Mouse (Mus musculus): Measurements from ENCODE around the gene Dnaaf5. TPM values are rescaled to one million over a fixed set of nuclear protein-coding genes. Genes with fewer than 3 reads are reported as not detected.

The Dnaaf5 gene
- polyA plus RNA-seq, 1 experiment from 2014 or later = 12.5 TPM

DNA sequence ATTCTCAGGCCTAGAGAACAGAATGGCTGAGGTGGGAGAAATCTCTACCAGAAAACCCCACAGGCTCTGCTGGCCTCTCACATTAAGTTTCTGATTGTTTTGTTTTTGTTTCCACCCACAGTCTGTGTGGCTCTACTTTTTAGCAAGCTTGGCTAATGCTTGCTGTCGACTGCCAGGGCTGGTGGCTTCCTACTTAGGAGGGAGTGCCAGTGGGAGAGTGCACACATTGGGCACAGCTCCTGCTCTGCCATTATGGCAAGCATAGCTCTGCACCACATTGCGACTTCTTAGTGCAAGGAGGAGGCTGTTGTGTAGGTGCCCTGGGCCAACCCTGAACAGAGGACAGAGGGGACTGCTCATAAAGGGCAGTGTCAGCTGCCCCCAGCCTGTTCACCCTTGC is 33.1 kb downstream of the Dnaaf5 start:
- WGBS = 82% methylated on average over 2 of the region's 2 CpGs
- Histone ChIP-seq H3K27me3 (ENCODE audit: insufficient read depth, poor library complexity, severe bottlenecking) (no peaks in the 10 kb centered on the region), H3K27ac (no peak overlapping the region), H3K4me1 (no peaks in the 10 kb centered on the region), H3K9me3 (no peaks in the 10 kb centered on the region), H3K36me3 (peaks cover 91% of the 10 kb centered on the region), H3K4me3 (no peak overlapping the region)
- no peak for DNase-seq (ENCODE audit: low spot score)

DNA sequence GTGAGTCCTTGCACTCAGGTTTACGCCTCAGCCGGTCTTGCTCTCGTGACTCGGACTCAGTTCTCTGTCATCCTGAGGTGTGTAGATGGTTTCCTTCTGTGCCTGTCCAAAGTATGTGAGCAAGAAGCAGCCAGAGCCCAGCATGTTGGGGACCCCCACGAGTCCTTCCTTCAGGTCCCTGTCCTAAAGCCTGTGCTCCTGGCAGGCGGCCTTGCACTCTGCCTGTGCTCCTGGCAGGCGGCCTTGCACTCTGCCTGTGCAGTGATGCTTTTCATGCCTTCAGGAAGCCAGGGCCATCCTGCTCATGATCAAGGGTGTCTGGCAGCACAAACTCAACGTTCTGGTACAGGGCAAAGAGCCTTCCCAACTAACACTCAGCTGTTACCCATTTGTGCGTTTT is 33.6 kb downstream of the Dnaaf5 start:
- Histone ChIP-seq H3K27me3 (ENCODE audit: insufficient read depth, poor library complexity, severe bottlenecking) (no peaks in the 10 kb centered on the region), H3K4me1 (no peaks in the 10 kb centered on the region), H3K27ac (no peak overlapping the region), H3K36me3 (peaks cover 86% of the 10 kb centered on the region), H3K9me3 (no peaks in the 10 kb centered on the region), H3K4me3 (no peak overlapping the region)
- DNase-seq (ENCODE audit: low spot score) = no peak
- 91% methylated on average over 9 of the region's 9 CpGs for WGBS

DNA sequence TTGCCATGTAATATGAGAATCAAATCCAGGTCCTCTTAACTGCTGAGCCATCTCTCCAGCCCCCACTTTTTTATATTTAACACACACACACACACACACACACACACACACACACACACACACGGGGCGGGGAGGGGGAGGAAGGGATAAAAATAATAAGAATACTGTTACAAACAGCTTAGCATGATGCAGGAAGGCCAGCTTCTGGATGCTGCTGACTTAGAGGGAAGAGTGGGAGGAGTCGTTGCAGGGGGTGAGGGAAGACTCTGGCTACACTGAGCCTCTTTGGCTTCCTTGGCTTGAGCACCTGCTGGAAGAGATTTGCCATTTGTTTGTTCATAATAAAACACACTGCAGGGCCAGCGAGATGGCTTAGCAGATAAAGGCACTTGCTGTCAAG is 34.9 kb downstream of the Dnaaf5 start:
- no peak for DNase-seq (ENCODE audit: low spot score)
- no peaks in the 10 kb centered on the region for H3K9me3 ChIP-seq
- no peak overlapping the region for H3K4me3 ChIP-seq
- no peak overlapping the region for H3K27ac ChIP-seq
- H3K27me3 ChIP-seq (ENCODE audit: insufficient read depth, poor library complexity, severe bottlenecking) = no peaks in the 10 kb centered on the region
- H3K4me1 ChIP-seq = no peaks in the 10 kb centered on the region
- 85% methylated on average over 4 of the region's 4 CpGs for WGBS
- H3K36me3 ChIP-seq = peaks cover 78% of the 10 kb centered on the region

DNA sequence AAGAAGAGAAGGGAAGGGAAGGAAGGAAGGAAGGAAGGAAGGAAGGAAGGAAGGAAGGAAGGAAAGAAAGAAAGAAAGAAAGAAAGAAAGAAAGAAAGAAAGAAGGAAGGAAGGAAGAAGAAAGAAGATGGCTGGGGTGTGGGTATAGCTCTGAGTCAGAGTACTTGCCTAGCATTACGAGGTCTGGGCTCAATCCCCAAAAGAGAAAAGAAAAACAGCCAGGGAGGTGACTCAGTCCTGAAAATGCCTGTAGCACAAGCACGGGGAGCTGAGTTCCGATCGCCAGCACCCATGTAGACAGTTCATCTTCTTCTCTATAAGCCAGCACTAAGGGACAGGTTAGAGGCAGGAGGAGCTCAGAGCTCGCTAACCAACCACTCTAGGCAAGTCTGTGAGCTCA is 39.7 kb downstream of the Dnaaf5 start:
- Histone ChIP-seq H3K36me3 (peaks cover 32% of the 10 kb centered on the region), H3K4me3 (no peak overlapping the region), H3K4me1 (no peaks in the 10 kb centered on the region), H3K9me3 (no peaks in the 10 kb centered on the region), H3K27ac (no peak overlapping the region), H3K27me3 (ENCODE audit: insufficient read depth, poor library complexity, severe bottlenecking) (no peaks in the 10 kb centered on the region)
- 90% methylated on average over 5 of the region's 5 CpGs for WGBS
- DNase-seq (ENCODE audit: low spot score) = no peak

DNA sequence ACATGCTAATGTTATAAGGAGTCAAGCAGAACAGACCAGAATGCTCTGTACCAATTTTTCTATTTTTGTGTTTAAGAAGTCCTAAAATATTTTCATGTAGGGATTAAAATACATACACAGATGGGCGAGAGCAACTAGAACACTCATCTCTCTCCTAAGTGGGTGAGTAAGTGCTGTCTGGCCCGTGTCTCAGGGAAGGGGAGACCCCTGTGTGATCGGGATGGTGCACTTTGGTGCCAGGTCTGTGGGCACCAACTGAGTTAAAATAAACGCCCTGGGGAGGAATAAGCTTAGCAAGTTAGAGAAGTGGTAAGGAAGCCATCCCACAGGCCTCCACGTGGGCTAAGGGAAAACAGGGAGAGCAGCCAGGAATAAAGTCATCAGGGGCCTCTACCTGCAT is 40.9 kb downstream of the Dnaaf5 start:
- DNase-seq (ENCODE audit: low spot score) = no peak
- Histone ChIP-seq H3K9me3 (no peaks in the 10 kb centered on the region), H3K27me3 (ENCODE audit: insufficient read depth, poor library complexity, severe bottlenecking) (no peaks in the 10 kb centered on the region), H3K4me3 (no peak overlapping the region), H3K4me1 (no peaks in the 10 kb centered on the region), H3K27ac (no peak overlapping the region), H3K36me3 (peaks cover 20% of the 10 kb centered on the region)
- 69% methylated on average over 5 of the region's 5 CpGs for WGBS

DNA sequence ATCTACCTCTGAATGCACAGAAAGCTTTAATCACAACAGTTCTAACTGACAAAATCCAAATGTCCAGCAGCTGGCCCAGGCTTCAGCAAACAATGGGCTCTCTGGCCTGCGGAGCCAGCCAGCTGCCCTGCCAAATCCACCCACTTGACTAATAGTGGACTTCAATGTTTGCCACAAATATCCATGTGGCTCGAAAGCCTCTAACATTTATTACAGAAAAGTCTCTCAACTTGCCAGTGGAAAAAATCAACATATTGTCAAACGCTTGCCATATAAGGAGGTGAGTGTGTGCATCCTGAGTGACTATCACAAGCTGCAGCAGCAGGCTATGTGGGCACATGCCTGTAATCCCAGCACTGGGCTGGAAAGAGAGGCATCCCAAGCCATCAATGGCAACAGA is 48.8 kb downstream of the Dnaaf5 start:
- no peaks in the 10 kb centered on the region for H3K27me3 ChIP-seq (ENCODE audit: insufficient read depth, poor library complexity, severe bottlenecking)
- peaks cover 32% of the 10 kb centered on the region for H3K4me1 ChIP-seq
- 89% methylated on average over 3 of the region's 3 CpGs for WGBS
- H3K36me3 ChIP-seq = 0 out of 2 replicates have a peak, but pooled peaks cover 3% of the 10 kb centered on the region
- peak overlapping the region; percentile 42; the same call in 1 of the 2 replicates for H3K27ac ChIP-seq
- DNase-seq (ENCODE audit: low spot score) = no peak
- H3K4me3 ChIP-seq = no peak overlapping the region
- H3K9me3 ChIP-seq = no peaks in the 10 kb centered on the region

DNA sequence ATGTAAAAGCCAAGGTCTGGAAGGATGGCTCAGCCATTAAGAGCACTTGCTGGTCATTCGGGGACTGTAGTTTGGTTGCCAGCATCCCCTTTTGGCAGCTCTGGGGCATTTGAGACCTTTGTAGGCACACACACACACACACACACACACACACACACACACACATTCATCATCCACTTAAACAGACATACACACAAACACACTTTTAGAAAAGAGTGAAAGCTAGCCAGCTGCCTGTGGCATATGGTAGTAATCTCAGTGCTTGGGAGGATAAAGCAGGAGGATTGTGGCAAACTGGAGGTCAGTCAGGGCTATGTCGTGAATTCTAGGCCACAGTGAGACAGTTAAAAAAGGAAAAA is 49.6 kb downstream of the Dnaaf5 start:
- no peak for DNase-seq (ENCODE audit: low spot score)

DNA sequence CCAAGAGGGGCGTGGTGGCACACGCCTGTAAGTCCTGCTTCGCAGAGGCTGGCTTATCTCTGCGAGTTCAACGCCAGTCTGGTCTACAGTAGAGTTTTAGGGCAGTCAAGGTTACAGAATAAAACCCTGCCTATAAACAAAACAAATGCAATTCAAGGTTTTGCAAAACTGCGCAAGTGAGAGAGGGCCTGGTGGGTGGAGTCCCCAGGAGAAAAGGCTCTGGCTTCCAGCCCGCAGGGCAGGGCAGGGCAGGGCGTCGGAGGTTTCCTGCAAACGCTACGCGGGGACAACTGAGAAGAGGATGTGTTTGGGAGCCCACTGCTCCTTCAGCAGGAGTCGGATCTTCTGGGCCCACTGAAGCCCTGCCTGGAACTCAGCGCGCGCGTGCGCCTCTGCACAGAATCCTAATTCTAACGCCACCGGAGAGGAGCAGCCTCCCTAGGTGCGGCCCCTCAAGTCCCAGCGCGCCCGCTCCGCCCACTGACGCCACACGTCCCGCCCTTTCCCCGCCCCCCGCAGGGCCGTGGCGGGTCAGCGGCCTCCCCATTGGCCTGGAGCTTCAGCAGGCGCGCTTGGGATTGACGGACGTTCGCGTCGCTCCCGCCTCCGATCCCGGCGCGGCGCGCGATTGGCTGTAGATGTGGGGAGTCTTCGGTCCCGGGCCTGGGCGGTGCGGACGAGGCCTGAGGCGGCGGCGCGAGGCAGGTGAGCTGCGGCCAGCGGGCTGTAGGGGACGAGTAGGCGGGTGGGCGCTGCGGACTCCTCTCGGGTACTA is 50.2 kb downstream of the Dnaaf5 start, which contains the start of gene Sun1:
Gene Sun1, plus strand, starts transcription at position 643 of the 775 bp plus-strand sequence.
- Histone ChIP-seq H3K27ac (peak within 1 kb of the TSS; percentile 93), H3K9me3 (no peaks in the 10 kb centered on the region), H3K4me3 (peak within 1 kb of the TSS; percentile 97), H3K27me3 (ENCODE audit: insufficient read depth, poor library complexity, severe bottlenecking) (no peaks in the 10 kb centered on the region), H3K4me1 (peaks cover 35% of the 10 kb centered on the region), H3K36me3 (0 out of 2 replicates have a peak, but pooled peaks cover 3% of the 10 kb centered on the region)
- WGBS = under 1% methylated on average over 64 of the region's 64 CpGs
- peak; percentile 98 for DNase-seq (ENCODE audit: low spot score)

More for the DNA sequence above, 49.6 kb downstream of the Dnaaf5 start:
- peaks cover 32% of the 10 kb centered on the region for H3K4me1 ChIP-seq
- peak overlapping the region; percentile 97 for H3K4me3 ChIP-seq
- 43% methylated on average over 2 of the region's 2 CpGs for WGBS
- H3K27me3 ChIP-seq (ENCODE audit: insufficient read depth, poor library complexity, severe bottlenecking) = no peaks in the 10 kb centered on the region
- 0 out of 2 replicates have a peak, but pooled peaks cover 3% of the 10 kb centered on the region for H3K36me3 ChIP-seq
- H3K27ac ChIP-seq = peak overlapping the region; percentile 93
- H3K9me3 ChIP-seq = no peaks in the 10 kb centered on the region

DNA sequence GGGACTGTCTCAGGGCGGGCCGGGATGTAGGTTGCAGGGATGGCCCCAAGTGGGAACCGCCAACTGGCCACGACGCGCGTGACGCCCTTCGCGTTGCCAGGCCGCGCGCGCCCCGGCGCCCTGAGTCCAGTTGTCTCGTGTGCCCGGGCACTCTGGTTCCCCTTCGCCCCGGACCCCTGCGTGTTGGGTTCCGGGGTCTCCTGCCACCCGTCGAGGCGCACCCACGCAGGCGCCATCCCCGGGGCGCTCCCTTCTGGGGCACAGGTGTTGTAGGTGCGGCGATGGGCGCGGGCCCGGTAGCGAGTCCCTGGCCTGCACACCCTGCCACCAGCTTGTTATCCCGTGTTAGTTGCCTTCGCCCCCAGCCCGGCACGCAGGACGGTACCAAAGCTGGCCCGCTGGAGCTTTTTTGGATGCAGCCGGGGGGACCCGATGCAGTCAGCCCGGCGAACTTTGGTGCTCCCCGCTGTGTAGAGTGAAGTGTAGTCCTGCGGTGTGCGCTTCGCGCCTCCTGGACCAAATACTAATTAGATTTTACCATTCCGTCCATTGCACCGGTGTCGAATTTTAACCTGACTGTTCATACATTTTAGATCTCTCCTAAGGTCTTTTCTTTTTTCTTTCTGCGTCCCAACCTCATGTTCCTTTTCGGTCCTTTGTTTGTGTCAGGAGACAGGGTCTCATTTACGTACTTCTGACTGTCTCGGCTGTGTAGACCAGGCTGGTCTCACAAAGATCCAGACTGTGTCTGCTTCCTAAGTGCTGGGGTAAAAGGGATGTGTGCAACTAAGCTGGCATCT is 50.9 kb downstream of the Dnaaf5 start:
- WGBS = 3% methylated on average over 56 of the region's 57 CpGs
- Histone ChIP-seq H3K36me3 (0 out of 2 replicates have a peak, but pooled peaks cover 3% of the 10 kb centered on the region), H3K27me3 (ENCODE audit: insufficient read depth, poor library complexity, severe bottlenecking) (no peaks in the 10 kb centered on the region), H3K4me3 (peak overlapping the region; percentile 97), H3K9me3 (no peaks in the 10 kb centered on the region), H3K27ac (peak overlapping the region; percentile 93), H3K4me1 (peaks cover 39% of the 10 kb centered on the region)
- DNase-seq (ENCODE audit: low spot score) = peak; percentile 78

DNA sequence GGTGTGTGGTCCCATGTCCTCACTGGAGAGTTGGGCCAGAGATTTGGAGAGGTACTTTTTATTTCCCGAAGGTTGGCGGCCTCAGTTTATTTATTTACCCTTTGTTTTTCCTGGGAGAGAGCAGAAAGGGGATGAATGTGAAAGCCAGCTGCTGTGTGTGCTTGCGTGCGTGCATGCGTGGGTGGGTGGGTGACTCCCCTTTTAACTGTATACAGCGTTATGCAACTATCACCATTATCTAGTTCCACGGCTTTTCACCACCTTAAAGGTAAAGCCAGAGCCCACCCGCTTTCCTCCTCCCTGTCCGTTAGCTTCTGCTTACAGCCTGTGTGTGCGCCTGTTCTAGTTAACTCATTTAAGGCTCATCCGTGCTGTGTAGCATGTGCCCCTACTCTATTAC is 52.1 kb downstream of the Dnaaf5 start:
- H3K4me3 ChIP-seq = peak overlapping the region; percentile 97
- WGBS = 85% methylated on average over 11 of the region's 11 CpGs
- no peak overlapping the region for H3K27ac ChIP-seq
- H3K9me3 ChIP-seq = no peaks in the 10 kb centered on the region
- DNase-seq (ENCODE audit: low spot score) = no peak
- H3K4me1 ChIP-seq = peaks cover 38% of the 10 kb centered on the region
- H3K27me3 ChIP-seq (ENCODE audit: insufficient read depth, poor library complexity, severe bottlenecking) = no peaks in the 10 kb centered on the region
- H3K36me3 ChIP-seq = 0 out of 2 replicates have a peak, but pooled peaks cover 3% of the 10 kb centered on the region

DNA sequence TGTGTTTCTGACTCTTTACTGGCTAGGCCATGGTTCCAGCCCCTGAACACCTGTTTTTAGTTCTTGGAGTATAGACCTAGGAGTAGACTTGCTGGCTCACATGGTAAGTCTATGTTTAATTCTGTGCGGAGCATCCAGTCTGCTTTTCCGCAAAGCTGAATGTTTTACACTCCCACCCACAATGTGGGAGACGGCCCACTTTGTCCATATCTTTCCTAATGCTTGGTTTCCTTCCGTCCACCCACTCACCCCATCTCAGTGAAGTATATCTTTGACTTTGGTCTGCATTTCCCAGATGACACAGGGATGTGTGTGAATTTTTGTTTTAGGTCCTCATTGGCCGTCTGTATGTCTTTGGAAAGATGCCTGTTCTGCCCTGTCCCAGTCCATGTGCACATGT is 53.3 kb downstream of the Dnaaf5 start:
- Histone ChIP-seq H3K27ac (no peak overlapping the region), H3K4me3 (no peak overlapping the region), H3K27me3 (ENCODE audit: insufficient read depth, poor library complexity, severe bottlenecking) (no peaks in the 10 kb centered on the region), H3K36me3 (0 out of 2 replicates have a peak, but pooled peaks cover 3% of the 10 kb centered on the region), H3K4me1 (peaks cover 35% of the 10 kb centered on the region), H3K9me3 (no peaks in the 10 kb centered on the region)
- 89% methylated on average over 5 of the region's 5 CpGs for WGBS
- no peak for DNase-seq (ENCODE audit: low spot score)

DNA sequence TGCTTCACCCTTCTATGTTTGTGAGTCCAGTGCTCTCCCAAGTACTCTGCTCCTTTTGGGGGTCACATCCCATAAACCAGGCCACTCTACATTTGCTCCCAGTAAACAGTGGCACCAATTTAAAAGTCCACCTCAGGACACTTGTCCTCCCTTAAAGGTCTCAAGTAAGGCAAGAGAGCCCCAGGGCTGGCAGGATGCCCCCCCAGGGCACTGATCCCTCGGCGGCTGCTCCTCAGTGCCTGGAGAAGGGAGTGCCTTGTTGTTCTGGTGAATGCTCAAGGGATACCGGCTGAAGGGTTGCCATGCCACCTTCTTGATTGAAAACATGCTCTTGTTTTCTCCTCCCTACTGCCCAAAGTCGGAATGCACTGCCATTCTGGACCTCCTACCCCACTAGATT is 56.1 kb downstream of the Dnaaf5 start:
- peaks cover 19% of the 10 kb centered on the region for H3K36me3 ChIP-seq
- no peaks in the 10 kb centered on the region for H3K27me3 ChIP-seq (ENCODE audit: insufficient read depth, poor library complexity, severe bottlenecking)
- no peaks in the 10 kb centered on the region for H3K9me3 ChIP-seq
- no peak for DNase-seq (ENCODE audit: low spot score)
- H3K27ac ChIP-seq = no peak overlapping the region
- H3K4me1 ChIP-seq = peaks cover 24% of the 10 kb centered on the region
- 79% methylated on average over 4 of the region's 4 CpGs for WGBS
- H3K4me3 ChIP-seq = no peak overlapping the region

DNA sequence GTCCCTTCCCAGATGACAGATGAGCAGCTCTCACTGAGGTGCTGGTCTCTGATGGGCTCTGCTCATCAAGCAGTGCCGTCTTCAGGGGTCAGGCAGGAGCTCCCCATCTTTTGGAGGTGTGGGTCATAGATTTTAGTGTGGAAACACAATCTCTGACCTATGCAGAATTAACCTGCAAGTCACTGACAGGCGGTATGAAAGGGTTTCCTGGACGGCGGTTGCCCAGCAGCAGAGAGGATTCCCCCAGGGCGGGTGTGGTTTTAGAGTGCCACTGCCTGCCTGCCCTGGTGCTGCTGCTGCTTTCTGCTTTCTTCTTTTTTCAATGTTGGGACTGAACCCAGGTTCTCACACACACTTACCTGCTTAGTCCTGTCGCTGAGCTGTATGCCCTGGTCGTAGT is 56.5 kb downstream of the Dnaaf5 start:
- H3K27me3 ChIP-seq (ENCODE audit: insufficient read depth, poor library complexity, severe bottlenecking) = no peaks in the 10 kb centered on the region
- peaks cover 19% of the 10 kb centered on the region for H3K36me3 ChIP-seq
- H3K4me1 ChIP-seq = peaks cover 20% of the 10 kb centered on the region
- no peaks in the 10 kb centered on the region for H3K9me3 ChIP-seq
- 71% methylated on average over 7 of the region's 7 CpGs for WGBS
- H3K4me3 ChIP-seq = no peak overlapping the region
- H3K27ac ChIP-seq = no peak overlapping the region
- DNase-seq (ENCODE audit: low spot score) = no peak

All from heart, embryonic 10.5 days (tissue).